Mouse (Mus musculus): Measurements from ENCODE around the gene Slc28a1. TPM values are rescaled to one million over a fixed set of nuclear protein-coding genes. Genes with fewer than 3 reads are reported as not detected.

Gene Slc28a1
- 2.0 and 3.1 TPM in 2 replicates for polyA plus RNA-seq (2012; rRNA removed)

DNA sequence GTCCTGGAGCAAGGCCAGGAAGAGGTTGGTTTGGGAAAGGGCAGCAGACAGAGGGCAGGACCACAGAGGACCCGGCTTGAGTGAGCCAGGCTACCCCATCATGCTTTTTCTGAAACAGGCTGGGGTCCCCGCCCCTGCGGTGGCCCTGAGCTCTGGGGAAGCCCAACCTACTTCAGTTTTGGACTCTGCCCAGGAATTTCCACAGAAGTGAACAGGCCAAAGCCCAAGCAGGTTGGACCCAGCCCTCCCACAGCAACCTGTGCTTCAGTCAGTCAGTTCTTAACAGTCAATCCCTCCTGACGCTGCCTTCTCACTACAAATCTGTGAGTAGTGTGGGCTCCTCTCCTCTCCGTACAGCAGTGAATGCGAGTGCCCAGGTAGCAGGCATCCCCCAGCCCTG lies at the start of gene Slc28a1:
Slc28a1 (plus strand) TSS at position 245 of the 400 bp plus-strand sequence.
- Histone ChIP-seq H3K27me3 (ENCODE audit: control insufficient read depth, insufficient read depth, low read length) (no peaks in the 10 kb centered on the region), H3K27ac (ENCODE audit: control insufficient read depth, insufficient read depth, low read depth, low read length) (no peak within 1 kb of the TSS), H3K4me1 (ENCODE audit: control insufficient read depth, insufficient read depth, low read length) (no peaks in the 10 kb centered on the region), H3K36me3 (ENCODE audit: control insufficient read depth, insufficient read depth, low read length) (no peaks in the 10 kb centered on the region), H3K4me3 (ENCODE audit: control insufficient read depth, low read depth, low read length) (no peak within 1 kb of the TSS)
- TF ChIP-seq CTCF (IDR thresholded peaks at IDR 0.05; ENCODE audit: control insufficient read depth, insufficient read depth, insufficient replicate concordance, low read depth, low read length), result no peak
- no peak for TF ChIP-seq POLR2A (IDR thresholded peaks at IDR 0.05; ENCODE audit: control insufficient read depth, low read depth, low read length)

DNA sequence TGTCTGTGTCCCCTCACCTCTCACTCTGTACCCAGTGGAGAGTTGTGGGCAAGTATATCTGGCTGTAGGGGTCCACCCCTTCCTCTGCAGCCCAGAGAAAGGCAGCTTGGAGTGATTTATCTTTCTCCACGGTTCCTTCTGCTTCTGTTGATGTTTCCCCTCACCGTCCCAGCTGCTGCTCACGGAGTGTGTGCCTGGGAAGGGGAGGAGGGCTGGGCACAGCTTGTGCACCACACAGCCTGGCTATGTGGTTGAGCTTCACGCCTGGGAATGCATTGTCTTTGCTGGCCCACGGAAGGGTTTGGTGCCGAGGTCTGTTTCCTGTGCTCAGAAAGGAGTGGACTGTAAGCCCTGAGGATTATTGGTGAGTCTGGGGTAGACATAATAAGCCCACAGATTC lies 47.9 kb upstream of the Slc28a1 start:
- H3K4me1 ChIP-seq (ENCODE audit: control insufficient read depth, insufficient read depth, low read length), result no peaks in the 10 kb centered on the region
- no peak overlapping the region for H3K27ac ChIP-seq (ENCODE audit: control insufficient read depth, insufficient read depth, low read depth, low read length)
- no peak overlapping the region for H3K4me3 ChIP-seq (ENCODE audit: control insufficient read depth, low read depth, low read length)
- no peaks in the 10 kb centered on the region for H3K36me3 ChIP-seq (ENCODE audit: control insufficient read depth, insufficient read depth, low read length)
- no peaks in the 10 kb centered on the region for H3K27me3 ChIP-seq (ENCODE audit: control insufficient read depth, insufficient read depth, low read length)
- TF ChIP-seq CTCF (IDR thresholded peaks at IDR 0.05; ENCODE audit: control insufficient read depth, insufficient read depth, insufficient replicate concordance, low read depth, low read length) (no peak), POLR2A (IDR thresholded peaks at IDR 0.05; ENCODE audit: control insufficient read depth, low read depth, low read length) (no peak)

DNA sequence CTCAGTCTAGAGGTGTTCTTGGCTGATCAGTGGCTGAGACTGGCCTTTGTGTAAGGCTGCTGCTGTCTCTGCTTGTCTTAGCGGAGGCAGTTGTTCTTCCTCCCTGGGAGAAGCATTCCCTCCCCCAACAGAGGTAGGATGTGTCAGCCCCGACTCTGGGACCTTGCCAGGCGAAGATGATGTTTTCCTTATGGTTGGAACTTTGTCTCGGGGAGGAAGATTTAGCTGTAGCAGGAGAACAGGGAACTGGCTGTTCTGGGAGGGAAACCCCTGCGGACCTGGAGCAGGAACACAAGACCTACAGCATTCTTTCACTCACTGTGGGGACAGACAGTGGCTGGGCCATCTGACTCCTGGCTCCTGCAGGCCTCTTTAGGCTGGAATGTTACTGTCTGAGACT lies 42.1 kb upstream of the Slc28a1 start:
- no peaks in the 10 kb centered on the region for H3K36me3 ChIP-seq (ENCODE audit: control insufficient read depth, insufficient read depth, low read length)
- no peak for TF ChIP-seq CTCF (IDR thresholded peaks at IDR 0.05; ENCODE audit: control insufficient read depth, insufficient read depth, insufficient replicate concordance, low read depth, low read length)
- TF ChIP-seq POLR2A (IDR thresholded peaks at IDR 0.05; ENCODE audit: control insufficient read depth, low read depth, low read length), result no peak
- H3K27me3 ChIP-seq (ENCODE audit: control insufficient read depth, insufficient read depth, low read length), result no peaks in the 10 kb centered on the region
- peaks cover 2% of the 10 kb centered on the region; the same call in 1 of the 2 replicates for H3K4me1 ChIP-seq (ENCODE audit: control insufficient read depth, insufficient read depth, low read length)
- no peak overlapping the region for H3K4me3 ChIP-seq (ENCODE audit: control insufficient read depth, low read depth, low read length)
- peak overlapping the region; percentile 58 for H3K27ac ChIP-seq (ENCODE audit: control insufficient read depth, insufficient read depth, low read depth, low read length)

DNA sequence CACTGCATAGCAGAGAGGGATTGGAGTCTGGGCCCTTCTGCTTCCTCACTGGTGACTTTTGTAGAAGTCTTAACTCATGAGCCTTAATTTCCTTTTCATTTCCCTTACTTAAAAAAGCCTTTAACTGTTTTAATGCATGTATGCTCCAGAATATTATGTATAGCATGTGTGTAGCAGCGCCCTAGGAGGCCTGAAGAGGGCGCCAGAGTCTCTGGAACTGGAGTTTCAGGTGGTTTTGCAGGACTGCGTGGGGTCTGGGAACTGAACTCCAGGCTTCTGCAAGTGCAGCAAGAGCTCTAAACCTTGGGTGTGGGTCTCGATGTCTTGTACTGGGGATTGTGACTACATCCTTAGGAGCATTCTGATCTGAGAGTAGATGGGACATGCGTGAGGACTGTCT lies 41.3 kb upstream of the Slc28a1 start:
- TF ChIP-seq CTCF (IDR thresholded peaks at IDR 0.05; ENCODE audit: control insufficient read depth, insufficient read depth, insufficient replicate concordance, low read depth, low read length), result peak; percentile 59; the same call in 1 of the 2 replicates
- TF ChIP-seq POLR2A (IDR thresholded peaks at IDR 0.05; ENCODE audit: control insufficient read depth, low read depth, low read length), result no peak
- no peak overlapping the region for H3K27ac ChIP-seq (ENCODE audit: control insufficient read depth, insufficient read depth, low read depth, low read length)
- no peak overlapping the region for H3K4me3 ChIP-seq (ENCODE audit: control insufficient read depth, low read depth, low read length)
- H3K36me3 ChIP-seq (ENCODE audit: control insufficient read depth, insufficient read depth, low read length), result no peaks in the 10 kb centered on the region
- peaks cover 3% of the 10 kb centered on the region; the same call in 1 of the 2 replicates for H3K4me1 ChIP-seq (ENCODE audit: control insufficient read depth, insufficient read depth, low read length)
- H3K27me3 ChIP-seq (ENCODE audit: control insufficient read depth, insufficient read depth, low read length), result no peaks in the 10 kb centered on the region

DNA sequence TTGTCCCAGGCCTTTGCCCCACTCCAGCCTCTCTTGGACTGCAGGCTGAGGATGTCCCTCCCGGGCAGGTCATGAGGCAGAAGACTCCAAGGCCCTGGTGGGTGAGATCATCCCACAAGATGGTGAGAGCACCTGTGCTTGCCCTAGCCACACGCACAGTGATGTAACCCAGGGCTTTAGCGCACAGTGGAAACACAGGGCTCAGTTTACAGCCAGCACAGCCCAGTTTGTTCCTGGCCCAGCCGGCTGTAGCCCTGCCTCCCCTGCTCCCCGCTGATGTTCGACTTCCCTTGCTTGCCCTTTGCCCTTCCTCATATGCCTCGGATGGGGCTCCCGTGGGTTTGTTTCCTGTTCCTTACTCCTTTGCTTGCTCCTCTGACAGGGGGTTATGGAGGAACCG lies 40.1 kb upstream of the Slc28a1 start:
- H3K27ac ChIP-seq (ENCODE audit: control insufficient read depth, insufficient read depth, low read depth, low read length), result no peak overlapping the region
- H3K36me3 ChIP-seq (ENCODE audit: control insufficient read depth, insufficient read depth, low read length), result no peaks in the 10 kb centered on the region
- H3K27me3 ChIP-seq (ENCODE audit: control insufficient read depth, insufficient read depth, low read length), result no peaks in the 10 kb centered on the region
- TF ChIP-seq CTCF (IDR thresholded peaks at IDR 0.05; ENCODE audit: control insufficient read depth, insufficient read depth, insufficient replicate concordance, low read depth, low read length) (no peak), POLR2A (IDR thresholded peaks at IDR 0.05; ENCODE audit: control insufficient read depth, low read depth, low read length) (no peak)
- H3K4me3 ChIP-seq (ENCODE audit: control insufficient read depth, low read depth, low read length), result no peak overlapping the region
- peaks cover 4% of the 10 kb centered on the region; the same call in 1 of the 2 replicates for H3K4me1 ChIP-seq (ENCODE audit: control insufficient read depth, insufficient read depth, low read length)

DNA sequence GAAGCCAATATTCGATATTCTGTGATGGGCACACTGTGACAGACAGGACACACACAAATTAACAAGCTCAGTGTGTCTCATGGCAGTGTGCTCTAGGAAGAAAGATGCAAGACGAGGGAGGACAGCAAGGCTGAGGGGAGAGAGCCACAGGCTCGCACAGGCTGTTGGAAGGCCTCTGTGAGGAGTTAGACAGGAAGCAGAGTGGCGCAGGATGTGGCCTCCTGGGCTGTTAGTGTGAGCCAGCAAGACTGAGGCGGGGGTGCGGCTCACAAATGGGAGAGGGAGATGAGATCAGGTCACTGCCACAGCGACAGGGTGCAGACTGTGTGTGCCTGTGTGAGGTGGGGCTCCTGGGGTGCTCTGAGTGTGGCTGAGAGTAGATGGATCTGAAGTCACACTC lies 39.3 kb upstream of the Slc28a1 start:
- TF ChIP-seq CTCF (IDR thresholded peaks at IDR 0.05; ENCODE audit: control insufficient read depth, insufficient read depth, insufficient replicate concordance, low read depth, low read length), result no peak
- no peak overlapping the region for H3K4me3 ChIP-seq (ENCODE audit: control insufficient read depth, low read depth, low read length)
- H3K27ac ChIP-seq (ENCODE audit: control insufficient read depth, insufficient read depth, low read depth, low read length), result no peak overlapping the region
- H3K4me1 ChIP-seq (ENCODE audit: control insufficient read depth, insufficient read depth, low read length), result peaks cover 4% of the 10 kb centered on the region; the same call in 1 of the 2 replicates
- no peaks in the 10 kb centered on the region for H3K27me3 ChIP-seq (ENCODE audit: control insufficient read depth, insufficient read depth, low read length)
- no peaks in the 10 kb centered on the region for H3K36me3 ChIP-seq (ENCODE audit: control insufficient read depth, insufficient read depth, low read length)

DNA sequence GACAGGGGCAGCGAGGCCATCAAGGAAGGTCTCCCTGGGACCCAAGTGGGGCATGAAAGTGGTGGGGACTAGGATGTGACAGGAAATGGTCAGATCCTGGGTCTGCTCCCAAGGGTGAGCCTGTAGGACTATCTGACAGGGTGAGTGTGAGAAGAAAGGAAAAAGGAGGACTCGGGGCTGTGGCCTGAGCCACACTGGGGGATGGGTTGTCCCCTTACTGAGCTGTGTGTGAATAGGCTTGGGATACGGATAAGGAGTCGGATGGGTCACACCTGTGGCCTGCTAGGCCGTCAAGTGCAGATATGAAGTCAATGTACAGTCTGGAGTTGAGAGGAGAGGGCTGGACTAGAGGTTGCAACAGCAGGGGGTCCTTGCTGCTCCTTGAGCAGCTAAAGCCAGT lies 38.9 kb upstream of the Slc28a1 start:
- peaks cover 4% of the 10 kb centered on the region; the same call in 1 of the 2 replicates for H3K4me1 ChIP-seq (ENCODE audit: control insufficient read depth, insufficient read depth, low read length)
- TF ChIP-seq CTCF (IDR thresholded peaks at IDR 0.05; ENCODE audit: control insufficient read depth, insufficient read depth, insufficient replicate concordance, low read depth, low read length) (no peak), POLR2A (IDR thresholded peaks at IDR 0.05; ENCODE audit: control insufficient read depth, low read depth, low read length) (no peak)
- H3K27ac ChIP-seq (ENCODE audit: control insufficient read depth, insufficient read depth, low read depth, low read length), result no peak overlapping the region
- H3K27me3 ChIP-seq (ENCODE audit: control insufficient read depth, insufficient read depth, low read length), result no peaks in the 10 kb centered on the region
- no peaks in the 10 kb centered on the region for H3K36me3 ChIP-seq (ENCODE audit: control insufficient read depth, insufficient read depth, low read length)
- H3K4me3 ChIP-seq (ENCODE audit: control insufficient read depth, low read depth, low read length), result no peak overlapping the region

DNA sequence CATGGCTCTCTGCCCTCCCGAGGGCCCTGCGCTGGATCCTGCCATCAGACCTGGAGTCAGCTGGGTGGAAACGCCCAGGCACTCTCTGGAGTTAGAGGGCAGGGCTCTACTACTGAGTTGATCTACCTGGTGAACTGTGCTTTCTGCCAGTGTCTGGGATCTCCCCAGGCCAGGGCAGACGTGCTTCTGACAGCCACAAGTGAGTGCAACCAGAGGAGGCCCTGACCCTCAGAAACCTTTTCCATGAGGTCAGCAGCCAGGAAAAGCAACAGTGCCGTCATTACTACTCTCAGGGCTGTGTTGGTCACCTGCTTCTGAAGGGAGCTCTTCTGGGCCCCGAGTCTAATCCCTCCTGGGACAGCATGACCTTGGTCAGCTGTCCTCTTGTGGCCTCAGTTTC lies 37.6 kb upstream of the Slc28a1 start:
- Histone ChIP-seq H3K4me3 (ENCODE audit: control insufficient read depth, low read depth, low read length) (peak overlapping the region; percentile 9; the same call in 1 of the 2 replicates), H3K4me1 (ENCODE audit: control insufficient read depth, insufficient read depth, low read length) (peaks cover 4% of the 10 kb centered on the region; the same call in 1 of the 2 replicates), H3K27me3 (ENCODE audit: control insufficient read depth, insufficient read depth, low read length) (no peaks in the 10 kb centered on the region), H3K36me3 (ENCODE audit: control insufficient read depth, insufficient read depth, low read length) (no peaks in the 10 kb centered on the region), H3K27ac (ENCODE audit: control insufficient read depth, insufficient read depth, low read depth, low read length) (no peak overlapping the region)
- TF ChIP-seq POLR2A (IDR thresholded peaks at IDR 0.05; ENCODE audit: control insufficient read depth, low read depth, low read length) (no peak), CTCF (IDR thresholded peaks at IDR 0.05; ENCODE audit: control insufficient read depth, insufficient read depth, insufficient replicate concordance, low read depth, low read length) (no peak)

Measured in testis, adult 2 months (tissue).